Mouse (Mus musculus): ENCODE measurements around the gene Sox13.
A peak's percentile ranks its signal among the peaks of the same experiment; 100 is the strongest.
"Not testable (repeated sequence)": the region's sequence is repeated elsewhere in the genome, so short reads cannot be mapped to it uniquely, and the experiment has no call there.

Sox13 gene

DNA sequence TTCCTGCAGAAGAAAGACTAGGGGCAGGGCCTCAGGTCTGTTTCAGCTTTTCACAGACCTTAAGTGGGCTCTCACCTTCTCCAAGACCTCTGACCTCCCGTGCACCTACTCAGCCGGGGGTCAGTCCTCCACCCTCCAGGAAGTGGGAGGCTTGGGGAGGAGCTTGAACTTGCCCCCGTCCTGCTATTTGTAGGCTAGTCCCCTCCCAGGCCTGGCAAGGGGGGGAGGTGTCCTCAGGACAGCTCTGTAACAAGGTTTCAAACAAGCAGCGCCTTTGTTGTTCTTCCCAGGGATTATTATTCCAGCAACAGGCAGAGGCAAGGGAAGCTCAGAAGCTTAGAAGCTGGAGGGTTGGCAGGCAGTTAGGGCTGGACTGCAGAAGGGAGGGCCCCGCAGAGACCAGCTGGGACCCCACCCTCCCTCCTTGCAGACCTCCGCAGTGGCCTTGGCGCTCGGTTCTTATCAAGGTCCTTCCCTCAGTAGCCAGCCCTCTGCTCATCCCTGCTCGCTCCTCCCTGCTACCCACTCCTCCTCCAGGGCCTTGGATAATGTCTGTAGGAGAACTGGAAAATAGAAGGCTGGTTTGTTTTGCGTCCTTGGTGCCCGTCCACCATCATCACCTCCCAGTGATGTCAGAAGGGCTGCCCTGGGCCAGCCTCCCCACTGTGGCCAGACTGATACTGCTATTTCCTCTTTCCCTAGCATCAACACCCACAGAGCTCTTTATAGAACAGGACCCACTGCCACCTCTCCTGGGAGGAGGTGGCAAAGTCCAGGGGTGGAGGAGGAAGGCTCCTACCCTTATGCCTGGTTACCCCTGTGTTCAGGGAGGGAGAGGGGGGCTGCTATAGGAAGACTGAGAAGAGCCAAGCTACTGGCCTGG, 56.3 kb downstream of the Sox13 start:
- no peak for DNase-seq (ENCODE audit: low read depth, low spot score)

DNA sequence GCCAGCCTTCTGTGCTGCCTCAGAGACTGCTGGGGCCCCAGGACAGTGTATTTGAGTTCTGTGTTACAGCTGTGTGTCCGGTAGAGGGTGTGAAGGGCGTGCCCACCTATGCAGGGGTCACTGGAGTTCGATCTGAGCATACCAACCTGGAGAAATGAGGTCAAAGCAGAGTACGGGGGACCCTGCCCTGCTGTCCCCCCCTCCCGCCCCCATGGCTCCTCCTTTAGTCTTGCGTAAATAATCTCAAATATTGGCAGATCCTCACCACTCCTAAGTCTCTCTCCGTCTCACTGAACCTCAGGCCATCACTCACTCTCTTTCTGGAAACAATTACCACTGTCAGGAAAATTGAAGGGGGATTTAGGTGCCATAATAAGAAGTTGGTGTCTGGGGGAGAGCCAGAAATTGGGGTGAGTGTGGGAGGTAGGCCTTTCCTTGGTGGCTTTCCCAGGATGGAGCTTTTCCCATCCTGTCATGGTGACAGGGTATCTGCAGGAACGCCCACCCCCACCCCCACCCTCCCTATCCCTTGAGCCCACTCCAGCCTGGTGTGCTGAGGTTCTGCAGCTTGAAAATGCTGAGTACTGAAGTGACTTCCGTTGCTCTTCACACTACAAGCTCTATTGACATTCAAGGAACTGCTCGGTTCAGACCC, 57.1 kb downstream of the Sox13 start:
- DNase-seq (ENCODE audit: low read depth, low spot score), result no peak

DNA sequence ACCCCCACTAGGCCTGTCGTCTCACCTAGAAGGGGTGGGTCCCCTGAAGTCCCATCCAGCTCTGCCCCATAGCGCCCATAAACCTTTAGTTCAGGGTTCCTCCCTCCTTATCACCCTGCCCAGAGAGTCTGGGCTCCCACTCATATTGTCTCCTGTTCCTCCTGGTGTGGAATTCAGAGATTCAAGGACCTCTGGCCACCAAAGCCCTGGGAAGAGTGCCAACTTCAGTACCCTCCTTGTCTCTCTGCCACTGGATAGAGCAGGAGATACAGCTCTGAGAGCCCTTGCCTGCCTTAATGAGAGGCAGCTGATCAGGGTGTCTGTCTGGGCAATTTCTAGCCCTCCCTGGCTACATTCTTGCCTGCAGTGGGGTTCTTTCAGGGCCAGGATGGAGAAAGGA, 59.3 kb downstream of the Sox13 start:
- DNase-seq (ENCODE audit: low read depth, low spot score), result no peak

DNA sequence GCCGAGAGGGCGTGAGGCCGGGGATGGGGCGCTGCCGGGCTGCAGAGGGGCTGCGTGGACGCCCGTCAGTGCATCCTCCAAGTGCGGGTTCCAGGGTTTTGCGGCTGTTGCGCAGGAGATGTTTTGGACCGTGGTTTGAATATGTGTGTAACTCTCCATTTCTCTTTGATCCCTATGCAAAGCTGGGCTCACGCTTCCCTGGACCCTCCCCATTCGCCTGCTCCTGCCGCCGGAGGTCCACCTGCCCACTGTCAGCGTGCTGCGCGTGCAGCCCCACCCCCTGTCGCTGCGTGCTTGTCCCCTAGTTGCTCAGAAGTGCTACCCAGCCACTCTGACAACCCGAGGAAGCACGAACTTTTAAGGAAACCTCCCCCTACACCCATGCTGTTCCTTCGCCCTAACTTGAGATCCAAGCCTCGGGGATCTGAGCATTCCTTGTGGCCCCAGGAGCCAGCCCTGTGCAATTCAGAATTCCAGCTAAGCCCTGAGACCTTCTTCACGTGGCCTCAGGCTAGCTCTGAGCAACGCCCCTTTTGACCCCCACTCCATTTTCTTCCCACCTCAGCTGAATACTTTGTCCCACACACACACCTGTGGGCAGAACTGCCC, 60.1 kb downstream of the Sox13 start:
- no peak for DNase-seq (ENCODE audit: low read depth, low spot score)

DNA sequence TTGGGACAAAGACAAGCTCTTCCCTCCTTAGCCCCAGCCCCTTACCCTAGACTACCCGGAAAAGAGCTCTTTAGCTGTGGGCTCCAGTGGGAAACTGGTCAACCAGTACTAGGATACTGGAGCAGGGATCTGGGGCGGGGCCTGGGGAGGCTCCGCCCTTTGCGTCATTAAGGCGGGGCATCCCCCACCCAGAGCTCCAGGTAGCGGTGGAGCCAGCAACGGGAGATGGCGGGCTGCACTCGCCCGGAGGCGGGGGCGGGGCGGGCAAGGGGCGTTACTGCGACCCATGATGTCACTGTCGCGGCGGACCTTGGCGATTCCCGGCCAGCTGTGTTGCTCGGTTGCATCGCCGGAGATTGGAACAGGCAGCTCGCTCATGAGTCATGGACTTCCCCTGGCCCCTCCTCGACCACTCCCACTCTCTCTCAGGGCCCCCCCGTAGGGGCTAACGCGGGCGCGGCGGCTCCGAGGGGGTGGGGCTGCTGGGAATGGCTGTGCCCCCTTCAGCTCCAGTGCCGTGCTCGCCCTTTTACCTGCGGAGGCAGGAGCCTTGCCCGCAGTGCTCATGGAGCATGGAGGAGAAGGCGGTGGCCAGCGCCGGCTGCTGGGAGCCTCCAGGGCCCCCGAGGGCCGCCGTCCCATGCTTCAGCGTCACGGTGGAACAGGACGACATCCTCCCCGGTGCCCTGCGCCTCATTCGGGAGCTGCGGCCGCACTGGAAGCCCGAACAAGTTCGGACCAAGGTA, 60.7 kb downstream of the Sox13 start, which contains the start of gene Etnk2:
TSS of gene Etnk2 (plus strand) at position 297 of the 746 bp plus-strand sequence.
- peak; percentile 77 for DNase-seq (ENCODE audit: low read depth, low spot score)

DNA sequence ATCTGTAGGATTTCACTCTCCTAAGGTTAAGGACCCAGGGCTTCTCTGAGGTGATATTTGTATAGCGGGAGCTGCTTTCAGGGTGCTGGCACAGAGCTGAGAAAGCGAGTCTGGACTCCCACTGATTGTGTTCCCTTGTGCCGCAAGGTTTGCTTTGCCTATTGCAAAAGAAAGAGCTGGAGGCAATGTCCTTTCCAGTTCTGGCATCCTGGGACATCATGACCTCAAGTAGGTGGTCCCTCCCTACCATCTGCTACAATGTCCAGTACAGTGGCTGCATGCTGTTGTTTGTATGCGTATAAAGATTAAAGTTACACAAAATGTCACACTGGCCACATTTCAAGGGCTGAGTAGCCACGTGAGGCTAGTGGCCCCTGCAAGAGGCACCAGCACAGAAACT, 62.1 kb downstream of the Sox13 start:
- no peak for DNase-seq (ENCODE audit: low read depth, low spot score)

DNA sequence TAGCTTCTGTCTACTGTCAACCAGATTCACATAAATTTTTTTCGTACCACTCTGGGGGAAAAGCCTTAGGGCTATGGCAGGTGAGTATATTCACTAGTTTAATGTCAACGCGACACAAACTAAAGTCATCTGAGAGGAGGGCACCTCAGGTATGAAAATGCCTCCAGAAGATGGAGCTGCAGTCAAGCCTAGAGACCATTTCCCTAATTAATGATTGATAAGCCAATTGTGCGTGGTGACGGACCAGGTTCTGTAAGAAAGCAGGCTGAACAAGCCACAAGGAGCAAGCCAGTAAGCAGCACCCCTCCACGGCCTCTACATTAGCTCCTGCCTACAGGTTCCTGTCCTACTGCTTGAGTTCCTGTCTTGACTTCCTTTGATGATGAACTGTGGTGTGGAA, 63.2 kb downstream of the Sox13 start:
- DNase-seq (ENCODE audit: low read depth, low spot score), result no peak

DNA sequence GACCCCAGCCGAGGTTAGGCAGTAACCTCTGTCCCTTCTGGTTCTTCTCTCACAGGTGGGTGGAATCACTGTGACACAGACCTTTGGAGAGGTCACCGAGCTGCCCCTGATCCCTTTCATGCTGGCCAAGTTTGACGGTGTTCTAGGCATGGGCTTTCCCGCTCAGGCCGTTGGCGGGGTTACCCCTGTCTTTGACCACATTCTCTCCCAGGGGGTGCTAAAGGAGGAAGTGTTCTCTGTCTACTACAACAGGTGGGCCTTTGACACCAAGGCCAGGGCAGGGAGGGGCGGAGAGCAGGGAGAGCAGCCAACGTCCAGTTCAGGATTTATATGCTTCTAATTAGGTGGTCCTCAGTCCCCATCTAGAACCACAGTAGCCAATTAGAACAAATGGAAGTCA, 67.8 kb downstream of the Sox13 start:
- no peak for DNase-seq (ENCODE audit: low read depth, low spot score)

DNA sequence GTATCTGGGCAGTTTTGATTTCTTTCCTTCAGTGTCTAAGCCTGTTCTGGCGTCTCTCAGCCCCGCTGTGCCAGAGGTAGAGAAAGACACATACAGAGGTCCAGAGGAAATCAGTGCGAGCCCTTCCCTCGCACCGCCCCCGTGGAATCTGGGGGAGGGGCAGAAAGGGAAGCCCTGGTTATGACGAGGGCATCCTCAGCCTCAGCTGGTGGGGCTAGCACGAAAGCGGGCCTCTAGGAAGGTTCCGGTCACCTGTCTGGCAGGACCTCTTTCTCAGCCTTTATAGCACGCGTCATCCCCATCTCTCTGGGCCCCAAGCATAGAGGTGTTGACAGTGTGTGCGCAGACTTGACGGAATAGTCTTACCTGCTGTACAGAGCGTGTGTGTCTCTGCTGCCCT, 68.3 kb downstream of the Sox13 start:
- no peak for DNase-seq (ENCODE audit: low read depth, low spot score)

DNA sequence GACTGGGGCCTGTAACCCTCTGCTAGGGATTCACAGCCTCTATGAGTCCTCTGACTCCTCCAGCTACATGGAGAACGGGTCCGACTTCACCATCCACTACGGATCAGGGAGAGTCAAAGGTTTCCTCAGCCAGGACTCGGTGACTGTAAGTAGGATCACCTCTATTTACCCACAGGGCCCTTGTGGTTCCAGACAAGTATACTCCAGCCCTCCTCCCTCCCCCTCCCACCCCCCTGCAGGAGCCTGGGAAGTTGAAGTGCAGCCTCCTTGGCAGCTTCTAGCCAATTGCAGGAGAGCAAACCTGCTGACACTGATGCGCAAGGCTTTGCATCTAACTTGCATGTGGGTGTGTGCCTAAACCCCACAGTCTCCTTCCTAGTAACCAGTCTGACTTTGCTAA, 68.7 kb downstream of the Sox13 start:
- DNase-seq (ENCODE audit: low read depth, low spot score), result no peak

DNA sequence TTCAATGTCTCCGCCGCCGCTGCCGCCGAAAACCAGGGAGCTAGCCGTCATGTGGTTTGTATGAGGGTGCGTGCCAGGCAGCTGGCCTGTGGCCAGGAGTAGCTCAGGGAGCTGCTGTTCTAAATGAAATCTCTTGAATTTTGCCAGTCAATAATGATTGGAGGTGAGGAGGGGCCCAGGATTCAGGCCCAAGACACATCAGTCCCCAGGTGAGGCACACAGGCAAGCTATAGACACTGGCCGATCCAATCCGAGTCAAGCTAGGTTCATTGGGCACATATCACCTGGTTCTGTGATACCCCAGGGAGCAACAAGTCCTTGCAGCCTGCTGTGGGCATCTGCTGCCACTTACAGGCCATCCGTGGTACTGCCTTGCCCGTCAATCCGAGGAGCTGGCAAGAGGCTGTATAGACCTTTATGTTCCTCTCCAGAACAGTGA, 70.8 kb downstream of the Sox13 start:
- DNase-seq (ENCODE audit: low read depth, low spot score), result peak; percentile 61

DNA sequence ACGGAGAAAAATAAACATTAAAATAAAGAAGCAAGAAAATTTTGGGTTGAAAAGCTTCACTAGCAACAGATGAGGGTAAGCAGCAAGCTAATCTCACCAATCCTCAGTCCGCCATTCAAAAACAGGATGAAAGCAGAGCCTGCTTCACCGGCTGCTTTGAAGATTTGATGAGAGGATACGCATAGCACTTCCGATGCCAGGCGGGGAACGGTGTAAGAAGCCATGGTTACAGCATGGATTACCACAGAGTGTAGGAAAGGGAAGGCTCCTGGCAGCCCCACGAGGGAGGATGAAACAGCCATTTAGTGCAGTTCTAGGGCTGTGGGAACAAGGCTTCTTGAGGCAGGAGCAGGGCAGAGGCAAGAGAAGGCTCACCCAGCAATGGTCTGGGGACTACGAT, 72.4 kb downstream of the Sox13 start:
- no peak for DNase-seq (ENCODE audit: low read depth, low spot score)

DNA sequence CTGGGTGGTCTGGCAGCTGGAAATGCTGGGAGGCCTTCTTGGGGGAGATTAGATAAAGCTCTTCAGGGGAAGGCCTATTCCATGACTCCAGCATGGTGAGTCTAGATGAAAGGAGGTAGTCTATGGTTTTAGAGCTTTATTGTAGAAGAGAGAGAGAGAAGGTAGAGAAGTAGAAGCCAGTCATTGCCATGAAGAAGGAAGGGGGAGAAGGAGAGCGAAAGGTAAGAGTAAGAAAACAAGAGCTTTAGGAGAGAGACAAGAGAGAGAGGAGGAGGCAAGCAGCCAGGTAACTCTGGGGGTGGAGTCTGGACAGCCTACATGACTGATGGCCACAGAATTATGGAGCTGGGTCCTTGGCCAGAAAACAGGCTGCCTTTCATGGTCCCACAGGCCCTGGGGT, 74.0 kb downstream of the Sox13 start, which contains the start of gene Ren1:
TSS of gene Ren1 (plus strand) at position 301 of the 400 bp plus-strand sequence.
- no peak for DNase-seq (ENCODE audit: low read depth, low spot score)

DNA sequence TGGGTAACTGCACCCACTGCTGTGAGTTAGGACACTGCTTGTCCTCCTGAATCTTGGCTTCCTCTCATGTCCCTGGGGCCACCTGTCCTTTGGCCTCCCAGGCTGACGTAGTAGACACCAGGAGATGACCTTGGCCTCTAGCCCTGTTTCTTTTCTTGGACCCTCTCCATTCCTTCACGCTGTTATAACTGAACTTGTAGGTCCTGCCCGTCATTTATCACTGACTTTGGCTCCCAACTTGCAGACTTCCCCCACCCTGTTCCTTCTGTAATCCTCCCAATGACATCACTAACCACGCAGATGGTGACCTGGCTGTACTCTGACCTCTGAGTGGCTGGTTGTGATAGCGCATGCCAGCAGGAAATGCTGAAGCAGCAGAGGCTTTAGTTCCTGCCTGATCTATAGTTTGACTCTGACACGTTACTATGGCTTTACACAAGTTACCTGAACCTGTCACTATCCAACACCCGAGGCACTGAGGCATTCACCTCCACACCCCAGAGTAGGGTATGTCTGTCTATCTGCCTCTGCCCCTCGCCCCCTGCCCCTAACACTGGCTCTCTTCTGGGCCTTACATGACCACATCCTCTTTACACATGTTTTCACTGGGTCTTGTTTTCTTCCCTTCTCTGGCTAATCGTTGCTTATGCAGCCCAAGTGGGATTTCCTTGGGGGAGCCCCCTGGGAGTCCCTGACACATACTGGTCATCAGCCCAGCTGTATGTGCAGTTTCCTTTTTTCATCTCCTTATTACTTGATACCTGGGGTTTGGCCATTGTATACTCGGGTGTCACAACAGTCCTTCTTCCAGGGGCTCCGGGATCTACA, 76.3 kb downstream of the Sox13 start:
- DNase-seq (ENCODE audit: low read depth, low spot score), result no peak

DNA sequence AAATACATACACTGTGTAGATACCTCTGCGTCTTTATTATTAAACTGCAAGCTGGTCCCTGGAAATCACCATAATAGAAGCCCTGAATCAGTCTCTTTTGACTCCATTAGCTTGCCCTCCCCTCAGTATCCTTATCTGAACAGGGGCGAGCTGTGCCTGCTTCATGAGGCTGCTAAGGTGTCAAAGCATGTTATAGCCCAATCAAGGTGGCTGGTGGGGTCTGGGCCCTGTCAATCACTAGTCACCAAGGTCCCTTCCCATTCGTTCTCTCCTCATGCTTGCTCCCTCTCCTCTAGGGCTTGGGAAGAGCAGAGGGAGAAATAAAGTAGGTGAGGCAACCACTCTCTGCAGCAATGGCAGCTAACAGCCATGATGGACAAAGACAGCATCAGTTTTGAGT, 77.0 kb downstream of the Sox13 start:
- no peak for DNase-seq (ENCODE audit: low read depth, low spot score)

DNA sequence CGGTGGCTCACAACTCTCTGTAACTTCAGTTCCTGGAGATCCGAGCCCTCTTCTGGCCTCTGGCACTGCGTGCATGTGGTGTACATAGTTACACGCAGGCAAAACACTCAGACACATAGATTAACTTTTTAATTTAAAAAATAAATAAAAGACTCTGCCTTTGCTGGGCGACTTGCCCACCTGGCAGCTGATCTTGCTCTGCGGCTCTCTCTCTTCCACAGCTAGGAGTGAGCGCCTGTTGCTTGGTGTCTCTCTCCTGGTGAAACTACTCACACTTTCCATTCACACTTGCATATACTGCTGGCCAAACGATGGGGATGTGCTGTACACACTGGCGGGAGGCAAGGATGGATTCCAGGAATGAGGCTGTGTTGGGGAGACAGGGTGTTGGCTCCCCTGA, 77.6 kb downstream of the Sox13 start:
- DNase-seq (ENCODE audit: low read depth, low spot score), result no peak

DNA sequence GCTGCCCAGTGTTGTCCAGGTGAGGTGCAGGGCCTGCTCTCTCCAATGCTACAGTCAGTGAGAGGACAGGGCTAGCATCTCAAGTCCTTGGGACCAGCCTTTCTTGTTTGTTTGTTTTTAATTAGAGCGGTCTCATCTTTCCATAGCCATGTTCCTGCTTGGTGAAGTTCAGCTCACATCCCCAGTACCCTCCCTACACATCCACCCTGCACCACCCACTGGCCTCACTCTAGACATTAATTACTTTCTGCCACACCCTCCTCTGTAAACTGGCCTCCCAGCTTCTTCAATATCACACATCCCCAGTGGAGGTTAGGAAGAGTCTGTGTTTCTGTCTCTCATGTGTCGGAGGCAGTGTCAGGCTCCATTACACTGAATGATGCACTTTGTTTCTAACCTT, 79.8 kb downstream of the Sox13 start:
- DNase-seq (ENCODE audit: low read depth, low spot score), result no peak

DNA sequence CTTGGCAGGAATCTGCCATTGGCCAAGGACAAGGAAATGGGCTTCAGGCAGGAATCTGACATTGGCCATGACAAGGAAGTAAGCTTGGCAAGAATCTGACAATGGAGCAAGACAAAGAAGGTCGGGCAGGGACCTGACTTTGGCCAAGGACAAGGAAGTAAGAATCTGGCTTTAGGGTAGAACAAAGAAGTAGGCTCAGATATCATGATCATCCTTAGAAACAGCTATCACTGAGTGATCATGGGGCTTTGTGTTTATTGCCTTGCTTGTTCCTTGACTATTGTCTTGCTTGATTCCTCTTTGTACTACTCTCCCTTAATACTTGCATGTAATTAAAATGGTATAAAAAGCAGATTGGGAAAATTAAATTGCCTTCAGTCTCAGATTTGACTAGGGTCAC, 83.8 kb downstream of the Sox13 start:
- DNase-seq (ENCODE audit: low read depth, low spot score), result not testable (repeated sequence)

DNA sequence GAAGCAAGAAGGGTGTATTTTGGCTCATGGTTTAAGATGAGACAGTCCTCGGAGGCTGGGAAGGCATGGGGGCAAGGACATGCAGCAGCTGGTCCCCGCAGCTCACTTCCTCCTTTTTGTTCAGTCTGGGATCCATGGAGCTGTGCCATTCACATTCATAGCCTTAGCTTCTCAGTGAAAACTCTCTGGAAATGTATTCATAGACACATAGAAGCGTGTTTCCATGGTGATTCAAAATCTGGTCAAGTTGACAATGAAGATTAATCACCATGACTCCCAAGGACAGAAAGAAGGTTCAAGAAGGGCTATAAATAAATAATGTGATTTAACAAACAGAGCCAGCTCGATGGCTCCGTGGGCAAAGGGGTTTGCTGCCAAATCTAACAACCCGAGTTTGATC, 90.2 kb downstream of the Sox13 start:
- no peak for DNase-seq (ENCODE audit: low read depth, low spot score)

DNA sequence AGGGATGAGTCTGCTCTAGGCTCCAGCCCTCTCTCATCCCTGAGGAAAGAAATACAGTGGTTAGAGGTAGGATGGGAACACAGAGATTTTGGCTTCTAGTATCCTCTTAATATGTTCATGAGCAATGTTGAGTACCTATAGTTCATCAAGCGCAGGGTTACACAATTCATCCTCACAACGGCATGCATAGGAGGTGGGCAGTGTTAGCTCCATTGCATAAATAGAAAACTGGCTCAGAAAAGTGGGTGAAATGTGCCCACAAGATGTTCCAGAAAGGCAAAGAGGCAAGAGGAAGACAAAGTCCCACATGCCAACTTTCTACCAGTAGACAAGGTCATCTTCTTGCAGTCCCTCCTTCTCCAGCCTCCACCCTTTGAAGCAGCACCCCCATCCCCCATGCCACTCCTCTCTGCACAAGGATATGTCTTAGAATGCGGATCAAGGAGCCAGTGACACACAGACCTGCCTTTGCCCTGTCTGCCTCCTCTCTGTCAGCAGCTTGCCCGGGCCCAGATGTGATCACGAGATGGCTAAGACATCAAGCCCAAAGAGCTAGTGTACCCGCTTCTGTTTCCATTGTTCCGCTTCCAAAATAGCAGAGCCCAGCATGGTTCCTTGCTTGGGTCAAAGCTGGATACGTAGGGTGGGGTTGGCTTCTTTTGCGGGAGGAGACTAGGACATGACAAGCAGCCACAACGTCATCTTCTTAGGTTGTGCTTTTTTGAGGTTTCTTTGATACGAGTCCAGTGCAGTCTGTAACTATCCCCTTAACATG, 91.3 kb downstream of the Sox13 start:
- no peak for DNase-seq (ENCODE audit: low read depth, low spot score)
